In the genomic region with DNA sequence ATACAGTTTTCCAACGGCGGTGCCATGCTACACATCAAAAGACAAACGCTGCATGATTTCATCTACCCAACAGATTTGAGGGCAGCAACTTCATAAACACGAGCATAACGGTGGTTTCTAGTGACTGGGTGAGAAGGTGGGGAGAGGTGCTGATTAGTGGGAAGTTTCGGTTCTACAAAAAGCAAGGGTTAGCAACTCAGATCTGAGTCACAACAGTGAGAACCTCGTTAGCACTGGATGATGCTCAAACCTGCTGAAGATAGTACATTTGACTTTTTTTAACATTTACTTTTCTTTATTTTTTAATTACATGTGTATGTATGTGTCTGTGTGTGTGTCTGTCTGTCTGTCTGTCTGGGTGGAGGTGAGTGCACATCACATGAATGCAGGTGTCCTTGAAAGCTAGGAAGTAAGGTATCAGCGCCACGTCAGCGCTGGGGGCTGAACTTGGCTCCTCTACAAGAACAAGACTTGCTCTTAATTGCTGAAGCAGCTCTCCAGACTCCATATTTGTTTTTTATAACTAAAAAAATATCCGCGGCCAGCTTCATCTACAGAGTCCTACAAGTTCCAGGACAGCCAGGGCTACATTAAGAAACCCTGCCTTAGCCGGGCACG, we compare ENCODE assay signal across 18 mouse cellular contexts. TPM values are rescaled to one million over a fixed set of nuclear protein-coding genes. Genes with fewer than 3 reads are reported as not detected.
DNase-seq lines count a peak whose midpoint lies in the region; ATAC-seq lines count a peak whose summit lies in the region.
"Had no signal": no experiment of that assay in that cellular context is flagged by ENCODE, and none has a peak within 500 bp of the region (broad histone marks: within the 10 kb centered on the region; RNA-seq: fewer than 3 reads in every experiment).

No protein-coding gene starts in this region.

- 79% methylated on average over 14 of the region's 14 CpGs for WGBS in liver, embryonic 11.5 days
- WGBS in liver, embryonic 13.5 days (ENCODE audit: insufficient replicate concordance) = 59% methylated on average over 14 of the region's 14 CpGs

- H3K9ac ChIP-seq in liver, embryonic 11.5 days (ENCODE audit: low read depth, low read length) = no peak overlapping the region
- no peak overlapping the region for H3K9ac ChIP-seq in liver, embryonic 13.5 days
- H3K9ac ChIP-seq: forebrain, postnatal 0 days; midbrain, embryonic 15.5 days; neural tube, embryonic 13.5 days had no signal

- no peak for ATAC-seq in liver, embryonic 11.5 days (replicated peaks; ENCODE audit: low FRiP score)
- no peak for ATAC-seq in liver, embryonic 13.5 days (ENCODE audit: low read depth)
- ATAC-seq: forebrain, postnatal 0 days; midbrain, embryonic 15.5 days had no signal

- no peaks in the 10 kb centered on the region for H3K36me3 ChIP-seq in liver, embryonic 11.5 days (ENCODE audit: control insufficient read depth, insufficient read depth, low read length)
- H3K36me3 ChIP-seq in liver, embryonic 13.5 days = peaks cover 11% of the 10 kb centered on the region
- H3K36me3 ChIP-seq: heart, embryonic 10.5 days; midbrain, embryonic 15.5 days; neural tube, embryonic 13.5 days had no signal

- no peaks in the 10 kb centered on the region for H3K9me3 ChIP-seq in liver, embryonic 11.5 days (ENCODE audit: control insufficient read depth, low read length)
- no peaks in the 10 kb centered on the region for H3K9me3 ChIP-seq in liver, embryonic 13.5 days (replicated peaks)
- H3K9me3 ChIP-seq: heart, embryonic 10.5 days; midbrain, embryonic 15.5 days; neural tube, embryonic 13.5 days had no signal

- peak overlapping the region; percentile 16; the same call in 1 of the 2 replicates for H3K27ac ChIP-seq in liver, embryonic 11.5 days (ENCODE audit: low read depth, low read length)
- peak overlapping the region; percentile 80 for H3K27ac ChIP-seq in liver, embryonic 13.5 days
- H3K27ac ChIP-seq: midbrain, embryonic 15.5 days; neural tube, embryonic 13.5 days had no signal

- H3K27me3 ChIP-seq in liver, embryonic 11.5 days (replicated peaks; ENCODE audit: control insufficient read depth, insufficient read depth, low read length) = no peaks in the 10 kb centered on the region
- no peaks in the 10 kb centered on the region for H3K27me3 ChIP-seq in liver, embryonic 13.5 days
- H3K27me3 ChIP-seq: midbrain, embryonic 15.5 days; neural tube, embryonic 13.5 days had no signal

- peaks cover 55% of the 10 kb centered on the region for H3K4me1 ChIP-seq in liver, embryonic 11.5 days (replicated peaks; ENCODE audit: control insufficient read depth, insufficient read depth, low read length)
- H3K4me1 ChIP-seq in liver, embryonic 13.5 days (replicated peaks) = peaks cover 90% of the 10 kb centered on the region
- H3K4me1 ChIP-seq: midbrain, embryonic 15.5 days had no signal

- DNase-seq in liver, embryonic 11.5 days (ENCODE audit: low spot score) = no peak
- no peak for DNase-seq in liver
- DNase-seq in thymus, postnatal 0 days (ENCODE audit: low spot score) = peak; percentile 25
- DNase-seq in thymus, postnatal 36 days = no peak
- no peak for DNase-seq in liver, embryonic 13.5 days
- DNase-seq in layer of hippocampus, adult 9-10 months (ENCODE audit: low spot score) = no peak
- DNase-seq in urinary bladder, postnatal 14 days (ENCODE audit: low spot score) = no peak
- no peak for DNase-seq in left cerebral cortex, adult 18-20 months (ENCODE audit: low spot score in 2 of 2)
- DNase-seq: cerebellum, adult 11-12 months; forebrain, postnatal 0 days; gastrocnemius, postnatal 10 days; heart, postnatal 4 days; left cerebral cortex, postnatal 4 days; lung, adult 2 months; thymus, postnatal 14 days had no signal

- H3K4me3 ChIP-seq in liver, embryonic 11.5 days (ENCODE audit: low read depth, low read length) = no peak overlapping the region
- no peak overlapping the region for H3K4me3 ChIP-seq in liver, embryonic 13.5 days (replicated peaks)
- H3K4me3 ChIP-seq: heart, embryonic 10.5 days; midbrain, embryonic 15.5 days; neural tube, embryonic 13.5 days had no signal

- H3K4me2 ChIP-seq in liver, embryonic 11.5 days = peak overlapping the region; percentile 52
- H3K4me2 ChIP-seq in liver, embryonic 13.5 days = peak overlapping the region; percentile 50; the same call in 1 of the 2 replicates
- H3K4me2 ChIP-seq: midbrain, embryonic 15.5 days; neural tube, embryonic 13.5 days had no signal

RNA-seq across cellular contexts. Expression of a gene that starts 7.6 kb away (rescaled TPM):
- 9.6 and 10.1 TPM in 2 replicates for polyA plus RNA-seq in liver, embryonic 11.5 days (2014; fragmentation: Nextera tagmentation; extraction: Ambion mirVana)
- polyA plus RNA-seq in thymus, postnatal 0 days (2015; fragmentation: Nextera tagmentation; extraction: Ambion mirVana) = 7.1 and 8.2 TPM in 2 replicates
- 6.2 and 6.7 TPM in 2 replicates for polyA plus RNA-seq in liver, embryonic 13.5 days (2015; fragmentation: Nextera tagmentation; extraction: Ambion mirVana)
- under 1 TPM; 0.21 to 0.37 TPM for total RNA-seq in left cerebral cortex, adult 18-20 months (2021)

RNA-seq across cellular contexts. Expression of a gene that starts 35.6 kb away (rescaled TPM):
- polyA plus RNA-seq in liver, embryonic 11.5 days (2014; fragmentation: Nextera tagmentation; extraction: Ambion mirVana) = 7.7 TPM in 2 replicates
- polyA plus RNA-seq in thymus, postnatal 0 days (2015; fragmentation: Nextera tagmentation; extraction: Ambion mirVana) = 14.4 and 16.0 TPM in 2 replicates
- 3.7 and 4.1 TPM in 2 replicates for polyA plus RNA-seq in liver, embryonic 13.5 days (2015; fragmentation: Nextera tagmentation; extraction: Ambion mirVana)
- 1 to 10 TPM; 4.1 to 4.3 TPM for total RNA-seq in left cerebral cortex, adult 18-20 months (2021)
